11 mouse cellular contexts compared by ENCODE assay signal in genomic region chr11:50624239-50624638, GRCm38 (mm10). TPM values are rescaled to one million over a fixed set of nuclear protein-coding genes. Genes with fewer than 3 reads are reported as not detected.
DNase-seq lines count a peak whose midpoint lies in the region; ATAC-seq and TF ChIP-seq lines count a peak whose summit lies in the region.
"Had no signal": no experiment of that assay in that cellular context is flagged by ENCODE, and none has a peak within 500 bp of the region (broad histone marks: within the 10 kb centered on the region; RNA-seq: fewer than 3 reads in every experiment).

No protein-coding gene starts in this region.

- H3K4me3 ChIP-seq in heart, postnatal 0 days (ENCODE audit: low read depth, low read length), result no peak overlapping the region
- H3K4me3 ChIP-seq in midbrain, embryonic 11.5 days (ENCODE audit: low read depth, low read length), result no peak overlapping the region
- no peak overlapping the region for H3K4me3 ChIP-seq in midbrain, embryonic 15.5 days
- H3K4me3 ChIP-seq: neural tube, embryonic 13.5 days had no signal

- no peak for TF ChIP-seq EP300 in heart, postnatal 0 days (IDR thresholded peaks at IDR 0.05; ENCODE audit: low read depth)

- DNase-seq in heart, postnatal 0 days (ENCODE audit: low spot score), result peak; percentile 21
- DNase-seq in heart, adult 9 months (ENCODE audit: low spot score in 2 of 2), result no peak
- peak; percentile 65 for DNase-seq in midbrain, embryonic 11.5 days (ENCODE audit: low spot score, missing footprints)
- DNase-seq in gastrocnemius, postnatal 25 days, result peak; percentile 30
- DNase-seq in lung, postnatal 4 days, result peak; percentile 63 to 83
- DNase-seq in urinary bladder, adult 2 months (ENCODE audit: low spot score), result no peak
- no peak for DNase-seq in adrenal gland, postnatal 4 days (ENCODE audit: low spot score in 2 of 2)
- DNase-seq: cerebellum, adult 11-12 months had no signal

- 58% methylated on average over 2 of the region's 2 CpGs for WGBS in heart, postnatal 0 days
- 40% methylated on average over 2 of the region's 2 CpGs for WGBS in midbrain, embryonic 11.5 days
- WGBS in midbrain, embryonic 15.5 days, result 54% methylated on average over 2 of the region's 2 CpGs

- no peak overlapping the region; the same call in 1 of the 2 replicates for H3K27ac ChIP-seq in heart, postnatal 0 days (ENCODE audit: low read depth)
- no peak overlapping the region for H3K27ac ChIP-seq in midbrain, embryonic 11.5 days (ENCODE audit: low read depth, low read length)
- no peak overlapping the region for H3K27ac ChIP-seq in midbrain, embryonic 15.5 days
- H3K27ac ChIP-seq: neural tube, embryonic 13.5 days had no signal

- H3K9ac ChIP-seq in heart, postnatal 0 days (replicated peaks; ENCODE audit: low read depth, low read length), result no peak overlapping the region
- no peak overlapping the region for H3K9ac ChIP-seq in midbrain, embryonic 11.5 days (ENCODE audit: low read length)
- H3K9ac ChIP-seq in midbrain, embryonic 15.5 days, result no peak overlapping the region
- H3K9ac ChIP-seq: neural tube, embryonic 13.5 days had no signal

- no peak overlapping the region for H3K4me2 ChIP-seq in heart, postnatal 0 days (ENCODE audit: low read depth, low read length)
- no peak overlapping the region for H3K4me2 ChIP-seq in midbrain, embryonic 11.5 days
- H3K4me2 ChIP-seq in midbrain, embryonic 15.5 days, result no peak overlapping the region
- H3K4me2 ChIP-seq: neural tube, embryonic 13.5 days had no signal

- no peaks in the 10 kb centered on the region for H3K36me3 ChIP-seq in heart, postnatal 0 days (replicated peaks; ENCODE audit: control insufficient read depth, insufficient read depth, low read length)
- H3K36me3 ChIP-seq in midbrain, embryonic 11.5 days (ENCODE audit: control insufficient read depth, insufficient read depth, low read length), result no peaks in the 10 kb centered on the region
- H3K36me3 ChIP-seq in midbrain, embryonic 15.5 days (replicated peaks), result no peaks in the 10 kb centered on the region
- H3K36me3 ChIP-seq: neural tube, embryonic 13.5 days had no signal

- TF ChIP-seq CTCF in heart, postnatal 0 days (IDR thresholded peaks at IDR 0.05; ENCODE audit: low read depth), result peak; percentile 46

- ATAC-seq in heart, postnatal 0 days (ENCODE audit: insufficient read depth, low read depth), result peak; percentile 18; the same call in 1 of the 2 replicates
- no peak for ATAC-seq in midbrain, embryonic 11.5 days (ENCODE audit: low FRiP score)
- ATAC-seq in midbrain, embryonic 15.5 days (replicated peaks), result no peak; the same call in 1 of the 2 replicates
- ATAC-seq: Patski had no signal

- no peaks in the 10 kb centered on the region for H3K27me3 ChIP-seq in heart, postnatal 0 days (ENCODE audit: control insufficient read depth, insufficient read depth, low read length)
- H3K27me3 ChIP-seq in midbrain, embryonic 11.5 days (ENCODE audit: control insufficient read depth, insufficient read depth, low read length), result no peaks in the 10 kb centered on the region
- no peaks in the 10 kb centered on the region for H3K27me3 ChIP-seq in midbrain, embryonic 15.5 days (replicated peaks)
- H3K27me3 ChIP-seq: neural tube, embryonic 13.5 days; Patski had no signal

- no peaks in the 10 kb centered on the region for H3K9me3 ChIP-seq in heart, postnatal 0 days (replicated peaks; ENCODE audit: control insufficient read depth, low read length)
- H3K9me3 ChIP-seq in midbrain, embryonic 11.5 days (ENCODE audit: control insufficient read depth, low read length), result no peaks in the 10 kb centered on the region
- H3K9me3 ChIP-seq in midbrain, embryonic 15.5 days, result no peaks in the 10 kb centered on the region
- H3K9me3 ChIP-seq: neural tube, embryonic 13.5 days had no signal

- 0 out of 2 replicates have a peak, but pooled peaks cover 3% of the 10 kb centered on the region for H3K4me1 ChIP-seq in heart, postnatal 0 days (ENCODE audit: control insufficient read depth, insufficient read depth)
- no peaks in the 10 kb centered on the region for H3K4me1 ChIP-seq in midbrain, embryonic 11.5 days (ENCODE audit: control insufficient read depth, insufficient read depth, low read length)
- no peaks in the 10 kb centered on the region for H3K4me1 ChIP-seq in midbrain, embryonic 15.5 days

RNA-seq across cellular contexts. Expression of gene Adamts2, which starts 22.4 kb away (rescaled TPM):
- 19.0 and 19.4 TPM in 2 replicates for total RNA-seq in heart, postnatal 0 days (2014; rRNA removed; ENCODE audit: low replicate concordance)
- polyA plus RNA-seq in heart, postnatal 0 days (2015; fragmentation: Nextera tagmentation; extraction: Ambion mirVana), result 8.7 and 9.1 TPM in 2 replicates
- 0.73 and 0.87 TPM in 2 replicates for polyA plus RNA-seq in midbrain, embryonic 11.5 days (2014; fragmentation: Nextera tagmentation; extraction: Ambion mirVana)
- 3.7 and 5.0 TPM in 2 replicates for polyA plus RNA-seq in midbrain, embryonic 15.5 days (2015; fragmentation: Nextera tagmentation; extraction: Ambion mirVana)
- 10 to 100 TPM; 15.1 to 16.4 TPM for total RNA-seq in gastrocnemius, postnatal 25 days (2021)
- polyA plus RNA-seq in urinary bladder, adult 2 months (2012; rRNA removed), result 30.9 and 45.5 TPM in 2 replicates
- 10 to 100 TPM; 17.4 to 17.8 TPM for total RNA-seq in adrenal gland, postnatal 4 days (2021)

Comparison
In these comparisons a context has a peak if more than half of its experiments do, and no peak if none do; other contexts are left out.
1. DNase-seq: peak in heart, postnatal 0 days (single experiment), midbrain, embryonic 11.5 days (single experiment), gastrocnemius, postnatal 25 days (single experiment) and lung, postnatal 4 days (2 of 2); none in heart, adult 9 months (0 of 2), urinary bladder, adult 2 months (single experiment) and adrenal gland, postnatal 4 days (0 of 2).